Mouse (Mus musculus): ENCODE measurements around the gene Oas1g.
"Not testable (repeated sequence)": the region's sequence is repeated elsewhere in the genome, so short reads cannot be mapped to it uniquely, and the experiment has no call there.

The Oas1g gene

GRCm38 (mm10) chr5:120890991-120891390 is 3.6 kb upstream of the Oas1g start:
- no peak for DNase-seq (ENCODE audit: extremely low read depth, insufficient read length, low spot score)

- no peak for DNase-seq (ENCODE audit: extremely low read depth, insufficient read length, low spot score)
Measured at GRCm38 (mm10) chr5:120890026-120890425, 2.6 kb upstream of the Oas1g start.

- DNase-seq (ENCODE audit: extremely low read depth, insufficient read length, low spot score), result not testable (repeated sequence)
Measured at GRCm38 (mm10) chr5:120888294-120888815, 942 bp upstream of the Oas1g start.

GRCm38 (mm10) chr5:120887831-120888230 is 418 bp upstream of the Oas1g start:
- no peak for DNase-seq (ENCODE audit: extremely low read depth, insufficient read length, low spot score)

- not testable (repeated sequence) for DNase-seq (ENCODE audit: extremely low read depth, insufficient read length, low spot score)
Measured at GRCm38 (mm10) chr5:120881681-120882080, 5.7 kb downstream of the Oas1g start.

GRCm38 (mm10) chr5:120878803-120879202 is 8.6 kb downstream of the Oas1g start:
- DNase-seq (ENCODE audit: extremely low read depth, insufficient read length, low spot score), result not testable (repeated sequence)

- DNase-seq (ENCODE audit: extremely low read depth, insufficient read length, low spot score), result not testable (repeated sequence)
Measured at GRCm38 (mm10) chr5:120877407-120877806, 10.0 kb downstream of the Oas1g start.

GRCm38 (mm10) chr5:120876839-120877238 is 10.6 kb downstream of the Oas1g start:
- not testable (repeated sequence) for DNase-seq (ENCODE audit: extremely low read depth, insufficient read length, low spot score)

GRCm38 (mm10) chr5:120871469-120871868 is 15.9 kb downstream of the Oas1g start:
- DNase-seq (ENCODE audit: extremely low read depth, insufficient read length, low spot score), result no peak

GRCm38 (mm10) chr5:120870782-120871181 is 16.6 kb downstream of the Oas1g start:
- DNase-seq (ENCODE audit: extremely low read depth, insufficient read length, low spot score), result no peak

GRCm38 (mm10) chr5:120870081-120870480 is 17.3 kb downstream of the Oas1g start:
- no peak for DNase-seq (ENCODE audit: extremely low read depth, insufficient read length, low spot score)

- no peak for DNase-seq (ENCODE audit: extremely low read depth, insufficient read length, low spot score)
Measured at GRCm38 (mm10) chr5:120869436-120870015, 17.9 kb downstream of the Oas1g start.

GRCm38 (mm10) chr5:120865336-120865860 is 22.0 kb downstream of the Oas1g start:
- DNase-seq (ENCODE audit: extremely low read depth, insufficient read length, low spot score), result peak; percentile 15

- DNase-seq (ENCODE audit: extremely low read depth, insufficient read length, low spot score), result no peak
Measured at GRCm38 (mm10) chr5:120861121-120861520, 26.3 kb downstream of the Oas1g start, which contains the start of gene Oas1h. Gene Oas1h (plus strand): TSS chr5:120861421.

GRCm38 (mm10) chr5:120859241-120859640 is 28.2 kb downstream of the Oas1g start:
- DNase-seq (ENCODE audit: extremely low read depth, insufficient read length, low spot score), result no peak

GRCm38 (mm10) chr5:120849601-120850136 is 37.7 kb downstream of the Oas1g start:
- DNase-seq (ENCODE audit: extremely low read depth, insufficient read length, low spot score), result peak; percentile 7

GRCm38 (mm10) chr5:120847067-120847466 is 40.3 kb downstream of the Oas1g start, which contains the start of gene Oas1f:
Gene Oas1f (plus strand): TSS chr5:120847367.
- no peak for DNase-seq (ENCODE audit: extremely low read depth, insufficient read length, low spot score)

- DNase-seq (ENCODE audit: extremely low read depth, insufficient read length, low spot score), result peak; percentile 11
Measured at GRCm38 (mm10) chr5:120844713-120845112, 42.7 kb downstream of the Oas1g start.

GRCm38 (mm10) chr5:120836731-120837585 is 50.5 kb downstream of the Oas1g start:
- DNase-seq (ENCODE audit: extremely low read depth, insufficient read length, low spot score), result peak; percentile 30

- no peak for DNase-seq (ENCODE audit: extremely low read depth, insufficient read length, low spot score)
Measured at GRCm38 (mm10) chr5:120833335-120834280, 53.8 kb downstream of the Oas1g start.

All from 3134 (cell line).